Mouse (Mus musculus) adrenal gland, postnatal 4 days (tissue): Measurements from ENCODE around the gene Fam161b. TPM values are rescaled to one million over a fixed set of nuclear protein-coding genes. Genes with fewer than 3 reads are reported as not detected.

ENCODE experiments used
- total RNA-seq, 2 experiments: library from RNA; stranded (reverse); gene quantifications; 2 replicates each; pipeline ENCODE4 v1.2.3; 2021

The Fam161b gene
- total RNA-seq, 2 experiments from 2014 or later, result 2.0 to 2.7 TPM

Other genes starting within 250 kb of the Fam161b start
- gene Dnal1, start 247.5 kb downstream of the Fam161b start, total RNA-seq, result 10 to 100 TPM; 17.6 to 18.2 TPM
- 1 to 10 TPM in 1 of 2 experiments, under 1 TPM in 1; 0.92 to 1.0 TPM for gene Pnma1, start 213.3 kb downstream of the Fam161b start, total RNA-seq
- 10 to 100 TPM; 30.2 to 34.8 TPM for gene Elmsan1, start 143.0 kb downstream of the Fam161b start, total RNA-seq
- 10 to 100 TPM; 57.3 to 66.2 TPM for gene Ptgr2, start 76.6 kb downstream of the Fam161b start, total RNA-seq
- gene Zfp410, start 45.0 kb downstream of the Fam161b start, total RNA-seq, result 10 to 100 TPM; 64.6 to 68.9 TPM
- 10 to 100 TPM; 60.5 to 64.9 TPM for gene Coq6, start 176 bp downstream of the Fam161b start, total RNA-seq
- 10 to 100 TPM; 58.3 to 61.3 TPM for gene Entpd5, start 47.2 kb upstream of the Fam161b start, total RNA-seq
- gene Bbof1, start 47.2 kb upstream of the Fam161b start, total RNA-seq, result 1 to 10 TPM; 3.0 to 5.1 TPM
- gene Rnf113a2, start 55.4 kb upstream of the Fam161b start, total RNA-seq, result 10 to 100 TPM; 19.4 to 19.6 TPM
- gene Aldh6a1, start 89.2 kb upstream of the Fam161b start, total RNA-seq, result 100 to 1,000 TPM in 1 of 2 experiments, 10 to 100 TPM in 1; 98.9 to 103 TPM
- 10 to 100 TPM; 11.7 to 12.9 TPM for gene Lin52, start 89.6 kb upstream of the Fam161b start, total RNA-seq
- gene Vsx2, start 207.9 kb upstream of the Fam161b start, total RNA-seq, result not detected